9 mouse cellular contexts compared by ENCODE assay signal in genomic region chrX:134162826-134163225, GRCm38 (mm10). TPM values are rescaled to one million over a fixed set of nuclear protein-coding genes. Genes with fewer than 3 reads are reported as not detected.
DNase-seq lines count a peak whose midpoint lies in the region; ATAC-seq lines count a peak whose summit lies in the region.
"Had no signal": no experiment of that assay in that cellular context is flagged by ENCODE, and none has a peak within 500 bp of the region (broad histone marks: within the 10 kb centered on the region; RNA-seq: fewer than 3 reads in every experiment).

No protein-coding gene starts in this region.

- 0 out of 2 replicates have a peak, but pooled peaks cover 3% of the 10 kb centered on the region for H3K4me1 ChIP-seq in kidney, embryonic 15.5 days
- H3K4me1 ChIP-seq in forebrain, embryonic 11.5 days (replicated peaks; ENCODE audit: control insufficient read depth, insufficient read depth, low read length): no peaks in the 10 kb centered on the region
- H3K4me1 ChIP-seq in limb, embryonic 15.5 days: 0 out of 2 replicates have a peak, but pooled peaks cover 8% of the 10 kb centered on the region

- H3K9me3 ChIP-seq in kidney, embryonic 15.5 days (replicated peaks): no peaks in the 10 kb centered on the region
- no peaks in the 10 kb centered on the region for H3K9me3 ChIP-seq in forebrain, embryonic 11.5 days (ENCODE audit: control insufficient read depth, low read length)
- H3K9me3 ChIP-seq in limb, embryonic 15.5 days: no peaks in the 10 kb centered on the region

- H3K9ac ChIP-seq in kidney, embryonic 15.5 days: no peak overlapping the region
- H3K9ac ChIP-seq in forebrain, embryonic 11.5 days (ENCODE audit: low read length): peak overlapping the region; percentile 2; the same call in 1 of the 2 replicates
- no peak overlapping the region for H3K9ac ChIP-seq in limb, embryonic 15.5 days

- H3K36me3 ChIP-seq in kidney, embryonic 15.5 days: no peaks in the 10 kb centered on the region
- H3K36me3 ChIP-seq in forebrain, embryonic 11.5 days (ENCODE audit: control insufficient read depth, insufficient read depth, low read length): no peaks in the 10 kb centered on the region
- H3K36me3 ChIP-seq in limb, embryonic 15.5 days: no peaks in the 10 kb centered on the region

- peak overlapping the region; percentile 28 for H3K4me3 ChIP-seq in kidney, embryonic 15.5 days (replicated peaks)
- H3K4me3 ChIP-seq in forebrain, embryonic 11.5 days (ENCODE audit: low read depth, low read length): peak overlapping the region; percentile 15; the same call in 1 of the 2 replicates
- peak overlapping the region; percentile 22 for H3K4me3 ChIP-seq in limb, embryonic 15.5 days

- peaks cover 34% of the 10 kb centered on the region for H3K27me3 ChIP-seq in kidney, embryonic 15.5 days
- peaks cover 3% of the 10 kb centered on the region for H3K27me3 ChIP-seq in forebrain, embryonic 11.5 days (ENCODE audit: control insufficient read depth, insufficient read depth, low read length)
- H3K27me3 ChIP-seq in limb, embryonic 15.5 days: 0 out of 2 replicates have a peak, but pooled peaks cover 9% of the 10 kb centered on the region

- no peak for DNase-seq in kidney, postnatal 25 days
- peak; percentile 8 for DNase-seq in T-cell, adult 2 months (ENCODE audit: low spot score)
- no peak for DNase-seq in forebrain, embryonic 11.5 days (ENCODE audit: low spot score)
- peak; percentile 5 for DNase-seq in retina, postnatal 1 day
- DNase-seq in adrenal gland, adult 2 months: no peak

- no peak for ATAC-seq in kidney, embryonic 15.5 days (replicated peaks; ENCODE audit: low FRiP score)
- ATAC-seq in forebrain, embryonic 11.5 days (replicated peaks; ENCODE audit: low FRiP score): no peak
- no peak for ATAC-seq in limb, embryonic 15.5 days (ENCODE audit: insufficient number of reproducible peaks, low FRiP score, low TSS enrichment, low read depth)
- no peak for ATAC-seq in erythroblast, adult 5-6 weeks (replicated peaks; ENCODE audit: low FRiP score, poor library complexity, severe bottlenecking)

- H3K4me2 ChIP-seq in kidney, embryonic 15.5 days: peak overlapping the region; percentile 59
- H3K4me2 ChIP-seq in forebrain, embryonic 11.5 days (ENCODE audit: low read depth, low read length, severe bottlenecking): peak overlapping the region; percentile 47
- peak overlapping the region; percentile 40 for H3K4me2 ChIP-seq in limb, embryonic 15.5 days

- H3K27ac ChIP-seq in kidney, embryonic 15.5 days: no peak overlapping the region
- no peak overlapping the region for H3K27ac ChIP-seq in forebrain, embryonic 11.5 days (ENCODE audit: low read depth, low read length)
- no peak overlapping the region for H3K27ac ChIP-seq in limb, embryonic 15.5 days

- WGBS in kidney, embryonic 15.5 days: 19% methylated on average over 11 of the region's 11 CpGs
- WGBS in forebrain, embryonic 11.5 days: 29% methylated on average over 11 of the region's 11 CpGs
- WGBS in limb, embryonic 15.5 days: 22% methylated on average over 11 of the region's 11 CpGs

RNA-seq across cellular contexts. Expression of gene Xkrx, which starts 0.9 kb away (rescaled TPM):
- polyA plus RNA-seq in kidney, embryonic 15.5 days (2015; fragmentation: Nextera tagmentation; extraction: Ambion mirVana): 0.13 and 0.32 TPM in 2 replicates
- not detected in 2 replicates for polyA plus RNA-seq in forebrain, embryonic 11.5 days (2014; fragmentation: Nextera tagmentation; extraction: Ambion mirVana)
- 3.7 TPM in 2 replicates for polyA plus RNA-seq in limb, embryonic 15.5 days (2015; fragmentation: Nextera tagmentation; extraction: Ambion mirVana)
- 1 to 10 TPM in 1 of 2 experiments, under 1 TPM in 1; 0.69 to 1.0 TPM for total RNA-seq in adrenal gland, adult 2 months (2021)
- 0.42 and 0.49 TPM in 2 replicates for polyA plus RNA-seq in adrenal gland, adult 2 months (2012; rRNA removed)
- 1.7 TPM in 1 of 2 replicates, not detected in the other for total RNA-seq in erythroblast, adult 5-6 weeks (2015; ENCODE audit: low replicate concordance)
- total RNA-seq in erythroblast, adult 5-6 weeks (2017; ENCODE audit: low replicate concordance): not detected in 2 replicates

RNA-seq across cellular contexts. Expression of gene Arl13a, which starts 24.5 kb away (rescaled TPM):
- polyA plus RNA-seq in kidney, embryonic 15.5 days (2015; fragmentation: Nextera tagmentation; extraction: Ambion mirVana): not detected in 2 replicates
- polyA plus RNA-seq in forebrain, embryonic 11.5 days (2014; fragmentation: Nextera tagmentation; extraction: Ambion mirVana): not detected in 2 replicates
- polyA plus RNA-seq in limb, embryonic 15.5 days (2015; fragmentation: Nextera tagmentation; extraction: Ambion mirVana): not detected in 2 replicates
- not detected for total RNA-seq in adrenal gland, adult 2 months (2021)
- polyA plus RNA-seq in adrenal gland, adult 2 months (2012; rRNA removed): not detected in 2 replicates
- not detected in 2 replicates for total RNA-seq in erythroblast, adult 5-6 weeks (2015; ENCODE audit: low replicate concordance)
- not detected in 2 replicates for total RNA-seq in erythroblast, adult 5-6 weeks (2017; ENCODE audit: low replicate concordance)
- total RNA-seq: layer of hippocampus, postnatal 36 days had no signal

RNA-seq across cellular contexts. Expression of gene Nox1, which starts 58.9 kb away (rescaled TPM):
- polyA plus RNA-seq in kidney, embryonic 15.5 days (2015; fragmentation: Nextera tagmentation; extraction: Ambion mirVana): not detected in 2 replicates
- polyA plus RNA-seq in forebrain, embryonic 11.5 days (2014; fragmentation: Nextera tagmentation; extraction: Ambion mirVana): 0.11 and 0.17 TPM in 2 replicates
- polyA plus RNA-seq in limb, embryonic 15.5 days (2015; fragmentation: Nextera tagmentation; extraction: Ambion mirVana): 0.23 TPM in 1 of 2 replicates, not detected in the other
- total RNA-seq in adrenal gland, adult 2 months (2021): under 1 TPM in 1 of 2 experiments, not detected in 1; 0.86 TPM
- polyA plus RNA-seq in adrenal gland, adult 2 months (2012; rRNA removed): not detected in 2 replicates
- total RNA-seq in erythroblast, adult 5-6 weeks (2015; ENCODE audit: low replicate concordance): not detected in 2 replicates
- 0.28 TPM in 1 of 2 replicates, not detected in the other for total RNA-seq in erythroblast, adult 5-6 weeks (2017; ENCODE audit: low replicate concordance)
- total RNA-seq: layer of hippocampus, postnatal 36 days had no signal

Comparison
In these comparisons a context has a peak if more than half of its experiments do, and no peak if none do; other contexts are left out.
1. DNase-seq: peak in T-cell, adult 2 months (single experiment) and retina, postnatal 1 day (single experiment); none in kidney, postnatal 25 days (0 of 2), forebrain, embryonic 11.5 days (single experiment) and adrenal gland, adult 2 months (single experiment).
2. Peak in every context shown above with its lines, with median percentiles within 50 percentile points of each other: H3K4me2 ChIP-seq and H3K4me3 ChIP-seq.